Mouse (Mus musculus) heart, embryonic 16.5 days (tissue): ENCODE measurements at regions not wholly inside any gene's neighbourhood (a gene's known extent, or its start where the extent isn't known, plus 50 kb on each side); places are given as distances from the start of the nearest gene placed in this dataset.

ENCODE experiments used
- ATAC-seq: fragments of 200-750 bp; cut with Nextera tagmentation; replicated peaks from 2 replicates; pipeline ENCODE4 v1.8.0; 2017; ENCODE audit warnings: moderate number of reproducible peaks; ENCODE audit not compliant: insufficient read depth, low FRiP score; ENCODE audit errors: extremely low read depth
- H3K27ac ChIP-seq: fragments of 300-500 bp; sonication (generic); 2 replicates; pipeline ENCODE4 v1.5.1; 2014; ENCODE audit warnings: mild to moderate bottlenecking, low read length, control low read depth, moderate library complexity
- H3K27me3 ChIP-seq: fragments of 300-500 bp; sonication (generic); 2 replicates; pipeline ENCODE4 v1.6.1; 2014; ENCODE audit warnings: low read length, mixed read lengths; ENCODE audit not compliant: control insufficient read depth, insufficient read depth
- H3K36me3 ChIP-seq: fragments of 300-500 bp; sonication (generic); 2 replicates; pipeline ENCODE4 v1.6.1; 2014; ENCODE audit not compliant: control insufficient read depth, insufficient read depth
- H3K4me1 ChIP-seq: fragments of 300-500 bp; sonication (generic); 2 replicates; pipeline ENCODE4 v1.6.1; 2014; ENCODE audit warnings: low read length, mixed read lengths; ENCODE audit not compliant: control insufficient read depth, insufficient read depth
- H3K4me2 ChIP-seq: fragments of 300-500 bp; sonication (generic); 2 replicates; pipeline ENCODE4 v1.6.1; 2014; ENCODE audit warnings: low read depth, mild to moderate bottlenecking, control low read depth, low read length
- H3K4me3 ChIP-seq: fragments of 300-500 bp; sonication (generic); 2 replicates; pipeline ENCODE4 v1.5.1; 2014; ENCODE audit warnings: mild to moderate bottlenecking, control low read depth, low read length
- H3K9ac ChIP-seq: fragments of 300-500 bp; sonication (generic); 2 replicates; pipeline ENCODE4 v1.6.1; 2014; ENCODE audit warnings: low read length, control low read depth
- H3K9me3 ChIP-seq: fragments of 300-500 bp; sonication (generic); replicated peaks from 2 replicates; pipeline ENCODE4 v1.6.1; 2016; ENCODE audit warnings: low read length; ENCODE audit not compliant: control insufficient read depth
- WGBS: fragments of 180-500 bp; shearing (Covaris S2); extraction: QIAGEN DNeasy Blood & Tissue Kit; methylation state at CpG from one replicate; pipeline ENCODE4 v1.1.7; 2014; 5-methylcytosine and 5-hydroxymethylcytosine counted together

- no peak for ATAC-seq
- Histone ChIP-seq H3K27me3 (no peaks in the 10 kb centered on the region), H3K4me2 (no peak overlapping the region), H3K9me3 (no peaks in the 10 kb centered on the region), H3K27ac (no peak overlapping the region), H3K4me1 (no peaks in the 10 kb centered on the region), H3K36me3 (no peaks in the 10 kb centered on the region), H3K9ac (no peak overlapping the region), H3K4me3 (no peak overlapping the region)
- WGBS: 81% methylated on average over 10 of the region's 10 CpGs
Measured at GRCm38 (mm10) chr19:54277368-54277767, 233.4 kb downstream of the Adra2a start.

GRCm38 (mm10) chr19:54285481-54285880 is 241.5 kb downstream of the Adra2a start:
- H3K4me2 ChIP-seq: no peak overlapping the region
- no peaks in the 10 kb centered on the region for H3K27me3 ChIP-seq
- ATAC-seq: no peak
- no peak overlapping the region for H3K9ac ChIP-seq
- H3K4me1 ChIP-seq: no peaks in the 10 kb centered on the region
- no peaks in the 10 kb centered on the region for H3K9me3 ChIP-seq
- H3K4me3 ChIP-seq: no peak overlapping the region
- no peaks in the 10 kb centered on the region for H3K36me3 ChIP-seq
- no peak overlapping the region for H3K27ac ChIP-seq

- no peak overlapping the region for H3K4me2 ChIP-seq
- WGBS: 76% methylated on average over 10 of the region's 10 CpGs
- no peaks in the 10 kb centered on the region for H3K9me3 ChIP-seq
- no peaks in the 10 kb centered on the region for H3K27me3 ChIP-seq
- H3K36me3 ChIP-seq: no peaks in the 10 kb centered on the region
- H3K4me1 ChIP-seq: no peaks in the 10 kb centered on the region
- H3K9ac ChIP-seq: no peak overlapping the region
- no peak for ATAC-seq
- no peak overlapping the region for H3K4me3 ChIP-seq
- no peak overlapping the region for H3K27ac ChIP-seq
Measured at GRCm38 (mm10) chr19:54297663-54298388, 253.9 kb downstream of the Adra2a start.

- no peak for ATAC-seq
- no peaks in the 10 kb centered on the region for H3K4me1 ChIP-seq
- no peak overlapping the region for H3K4me3 ChIP-seq
- H3K27ac ChIP-seq: no peak overlapping the region
- no peaks in the 10 kb centered on the region for H3K36me3 ChIP-seq
- H3K27me3 ChIP-seq: no peaks in the 10 kb centered on the region
- H3K4me2 ChIP-seq: no peak overlapping the region
- 81% methylated on average over 6 of the region's 6 CpGs for WGBS
- no peak overlapping the region for H3K9ac ChIP-seq
- H3K9me3 ChIP-seq: no peaks in the 10 kb centered on the region
Measured at GRCm38 (mm10) chr19:54311289-54311688, 267.3 kb downstream of the Adra2a start.

- Histone ChIP-seq H3K36me3 (no peaks in the 10 kb centered on the region), H3K4me3 (no peak overlapping the region), H3K27ac (no peak overlapping the region), H3K9ac (no peak overlapping the region), H3K4me2 (no peak overlapping the region), H3K9me3 (no peaks in the 10 kb centered on the region), H3K4me1 (no peaks in the 10 kb centered on the region), H3K27me3 (no peaks in the 10 kb centered on the region)
- ATAC-seq: no peak
- 34% methylated on average over 1 of the region's 1 CpGs for WGBS
Measured at GRCm38 (mm10) chr19:54311723-54312122, 267.8 kb downstream of the Adra2a start.

- no peak for ATAC-seq
- Histone ChIP-seq H3K9ac (no peak overlapping the region), H3K4me1 (no peaks in the 10 kb centered on the region), H3K9me3 (no peaks in the 10 kb centered on the region), H3K36me3 (no peaks in the 10 kb centered on the region), H3K4me3 (no peak overlapping the region), H3K27me3 (no peaks in the 10 kb centered on the region), H3K27ac (no peak overlapping the region), H3K4me2 (no peak overlapping the region)
- WGBS: 77% methylated on average over 5 of the region's 5 CpGs
Measured at GRCm38 (mm10) chr19:54323276-54323675, 279.3 kb downstream of the Adra2a start.

GRCm38 (mm10) chr19:54324991-54325390 is 281.0 kb downstream of the Adra2a start:
- H3K9ac ChIP-seq: no peak overlapping the region
- ATAC-seq: no peak
- 51% methylated on average over 4 of the region's 4 CpGs for WGBS

GRCm38 (mm10) chr19:54332140-54332539 is 288.2 kb downstream of the Adra2a start:
- no peak for ATAC-seq
- Histone ChIP-seq H3K36me3 (no peaks in the 10 kb centered on the region), H3K9me3 (peaks cover 8% of the 10 kb centered on the region; the same call in 1 of the 2 replicates), H3K4me1 (no peaks in the 10 kb centered on the region), H3K4me3 (no peak overlapping the region), H3K27ac (no peak overlapping the region), H3K27me3 (no peaks in the 10 kb centered on the region), H3K9ac (no peak overlapping the region), H3K4me2 (no peak overlapping the region)
- 72% methylated on average over 1 of the region's 1 CpGs for WGBS

More at GRCm38 (mm10) chr19:54324991-54325390, 281.0 kb downstream of the Adra2a start:
- Histone ChIP-seq H3K36me3 (no peaks in the 10 kb centered on the region), H3K27me3 (no peaks in the 10 kb centered on the region), H3K9me3 (no peaks in the 10 kb centered on the region), H3K27ac (no peak overlapping the region), H3K4me2 (no peak overlapping the region), H3K4me3 (no peak overlapping the region), H3K4me1 (no peaks in the 10 kb centered on the region)

- H3K36me3 ChIP-seq: no peaks in the 10 kb centered on the region
- no peak overlapping the region for H3K27ac ChIP-seq
- H3K9ac ChIP-seq: no peak overlapping the region
- no peak overlapping the region for H3K4me3 ChIP-seq
- H3K9me3 ChIP-seq: no peaks in the 10 kb centered on the region
- WGBS: 81% methylated on average over 2 of the region's 2 CpGs
- no peaks in the 10 kb centered on the region for H3K27me3 ChIP-seq
- no peak overlapping the region for H3K4me2 ChIP-seq
- no peaks in the 10 kb centered on the region for H3K4me1 ChIP-seq
- ATAC-seq: no peak
Measured at GRCm38 (mm10) chr19:54340778-54341291, 296.9 kb downstream of the Adra2a start.
